Mouse (Mus musculus) megakaryocyte, embryonic 14.5 days (primary cell): ENCODE measurements at regions not wholly inside any gene's neighbourhood (a gene's known extent, or its start where the extent isn't known, plus 50 kb on each side); places are given as distances from the start of the nearest gene placed in this dataset.

Experiments
- FLI1 ChIP-seq: IDR thresholded peaks from 2 replicates; pipeline ENCODE4 v1.6.1; 2012; ENCODE audit warnings: low read length, inconsistent platforms, mixed read lengths
- GATA1 ChIP-seq: IDR thresholded peaks from 3 replicates; pipeline ENCODE4 v1.6.1; 2012; ENCODE audit warnings: mixed read lengths, low read length, inconsistent platforms, borderline replicate concordance

DNA sequence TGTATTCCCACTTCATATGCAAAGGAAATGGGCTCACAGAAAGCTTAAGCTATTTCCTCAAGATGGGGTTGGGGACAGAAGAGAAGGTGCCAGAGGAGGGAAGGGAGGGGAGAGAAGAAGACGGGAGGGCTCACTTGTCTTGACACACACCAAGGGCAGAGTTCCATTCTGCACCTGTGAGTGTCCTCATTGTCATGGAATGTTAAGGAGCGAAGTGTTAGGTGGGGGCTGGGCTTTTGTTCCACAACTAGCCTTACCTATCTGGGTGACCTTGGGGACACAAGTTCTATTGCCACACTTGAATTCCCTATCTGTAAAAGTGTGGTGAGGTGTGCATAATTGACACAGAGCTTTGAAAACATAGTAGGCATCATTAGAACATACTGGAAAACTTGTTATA, 192.5 kb downstream of the 4933412E24Rik start:
- TF ChIP-seq GATA1 (no peak), FLI1 (no peak)
